Mouse (Mus musculus): ENCODE measurements around the gene Rhox2c. TPM values are rescaled to one million over a fixed set of nuclear protein-coding genes. Genes with fewer than 3 reads are reported as not detected.

The Rhox2c gene
- not detected for polyA plus RNA-seq (2017; shearing (Covaris generic))

GRCm38 (mm10) chrX:37453380-37453779, at the start of gene Rhox2c:
TSS of gene Rhox2c (plus strand) at chrX:37453680.

GRCm38 (mm10) chrX:37411767-37412166, 41.7 kb upstream of the Rhox2c start, which contains the start of gene Rhox2b:
TSS of gene Rhox2b (plus strand) at chrX:37412067.

GRCm38 (mm10) chrX:37432194-37432593, 21.3 kb upstream of the Rhox2c start, which contains the start of gene Rhox4b:
TSS of gene Rhox4b (plus strand) at chrX:37432494.

GRCm38 (mm10) chrX:37458285-37458684, 4.8 kb downstream of the Rhox2c start, which contains the start of gene Rhox3c:
TSS of gene Rhox3c (plus strand) at chrX:37458585.

GRCm38 (mm10) chrX:37480037-37480436, 26.6 kb downstream of the Rhox2c start, which contains the start of gene Rhox4c:
TSS of gene Rhox4c (plus strand) at chrX:37480337.

GRCm38 (mm10) chrX:37514059-37514458, 60.6 kb downstream of the Rhox2c start, which contains the start of gene Rhox4d:
TSS of gene Rhox4d (plus strand) at chrX:37514359.

Other genes starting within 250 kb of the Rhox2c start
- gene Gm9, start 242.6 kb upstream of the Rhox2c start, polyA plus RNA-seq (2017; shearing (Covaris generic)), result not detected
- gene Rhox1, start 231.4 kb upstream of the Rhox2c start, polyA plus RNA-seq (2017; shearing (Covaris generic)), result not detected
- not detected for gene Rhox2a, start 208.7 kb upstream of the Rhox2c start, polyA plus RNA-seq (2017; shearing (Covaris generic))
- gene Rhox3a, start 203.8 kb upstream of the Rhox2c start, polyA plus RNA-seq (2017; shearing (Covaris generic)), result not detected
- 0.28 TPM for gene Rhox4a, start 188.3 kb upstream of the Rhox2c start, polyA plus RNA-seq (2017; shearing (Covaris generic))
- not detected for gene Rhox3a2, start 73.7 kb upstream of the Rhox2c start, polyA plus RNA-seq (2017; shearing (Covaris generic))
- not detected for gene Rhox4a2, start 62.8 kb upstream of the Rhox2c start, polyA plus RNA-seq (2017; shearing (Covaris generic))
- gene Rhox2b, start 41.6 kb upstream of the Rhox2c start, polyA plus RNA-seq (2017; shearing (Covaris generic)), result not detected
- gene Rhox4b, start 21.2 kb upstream of the Rhox2c start, polyA plus RNA-seq (2017; shearing (Covaris generic)), result 0.20 TPM
- gene Rhox3c, start 4.9 kb downstream of the Rhox2c start, polyA plus RNA-seq (2017; shearing (Covaris generic)), result not detected
- gene Rhox4c, start 26.7 kb downstream of the Rhox2c start, polyA plus RNA-seq (2017; shearing (Covaris generic)), result not detected
- gene Rhox2d, start 39.7 kb downstream of the Rhox2c start, polyA plus RNA-seq (2017; shearing (Covaris generic)), result not detected
- gene Rhox4d, start 60.7 kb downstream of the Rhox2c start, polyA plus RNA-seq (2017; shearing (Covaris generic)), result not detected
- not detected for gene Rhox2e, start 76.8 kb downstream of the Rhox2c start, polyA plus RNA-seq (2017; shearing (Covaris generic))
- not detected for gene Rhox3e, start 88.3 kb downstream of the Rhox2c start, polyA plus RNA-seq (2017; shearing (Covaris generic))
- gene Rhox4e, start 103.7 kb downstream of the Rhox2c start, polyA plus RNA-seq (2017; shearing (Covaris generic)), result not detected
- not detected for gene Rhox2f, start 117.7 kb downstream of the Rhox2c start, polyA plus RNA-seq (2017; shearing (Covaris generic))
- gene Rhox3f, start 127.3 kb downstream of the Rhox2c start, polyA plus RNA-seq (2017; shearing (Covaris generic)), result not detected
- gene Rhox4f, start 154.0 kb downstream of the Rhox2c start, polyA plus RNA-seq (2017; shearing (Covaris generic)), result not detected
- gene Rhox3g, start 174.9 kb downstream of the Rhox2c start, polyA plus RNA-seq (2017; shearing (Covaris generic)), result not detected
- gene Rhox2g, start 189.8 kb downstream of the Rhox2c start, polyA plus RNA-seq (2017; shearing (Covaris generic)), result not detected
- gene Rhox4g, start 197.6 kb downstream of the Rhox2c start, polyA plus RNA-seq (2017; shearing (Covaris generic)), result not detected
- not detected for gene Rhox3h, start 215.1 kb downstream of the Rhox2c start, polyA plus RNA-seq (2017; shearing (Covaris generic))
- gene Rhox2h, start 219.6 kb downstream of the Rhox2c start, polyA plus RNA-seq (2017; shearing (Covaris generic)), result not detected